7 mouse cellular contexts compared by ENCODE assay signal in the genomic region with DNA sequence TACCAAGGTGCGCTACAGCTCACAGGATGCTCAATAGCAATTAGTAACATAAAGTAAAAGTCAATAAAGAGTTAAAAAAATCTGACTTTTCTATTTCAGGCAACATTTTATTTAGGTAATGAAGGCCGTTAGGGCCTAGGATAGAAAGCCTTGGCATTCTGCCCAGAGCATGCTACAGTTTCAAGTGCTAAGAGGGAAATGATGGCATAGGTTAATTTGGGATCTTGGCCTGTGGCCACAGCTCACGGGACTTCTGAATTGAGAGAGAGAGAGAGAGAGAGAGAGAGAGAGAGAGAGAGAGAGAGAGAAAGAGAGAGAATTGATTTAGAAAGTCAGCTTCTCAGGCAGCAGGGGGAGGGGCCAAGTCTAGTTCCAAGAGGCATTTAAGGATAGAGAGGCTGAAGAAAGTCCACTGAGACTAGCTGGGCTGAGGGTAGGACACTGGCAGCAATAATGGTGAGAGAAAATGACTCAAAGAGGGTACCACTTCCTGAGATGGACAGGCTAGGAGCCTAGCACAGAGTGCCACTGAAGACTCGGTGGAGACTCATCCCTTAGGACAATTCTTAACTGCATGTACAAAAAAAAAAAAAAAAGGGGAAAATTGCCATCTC. TPM values are rescaled to one million over a fixed set of nuclear protein-coding genes. Genes with fewer than 3 reads are reported as not detected.
A peak's percentile ranks its signal among the peaks of the same experiment; 100 is the strongest.
DNase-seq lines count a peak whose midpoint lies in the region; ATAC-seq and TF ChIP-seq lines count a peak whose summit lies in the region.

No protein-coding gene starts in this region.

- H3K4me2 ChIP-seq in midbrain, postnatal 0 days (ENCODE audit: low read depth, low read length, poor library complexity, severe bottlenecking) = no peak overlapping the region
- H3K4me2 ChIP-seq in midbrain, embryonic 15.5 days = no peak overlapping the region
- no peak overlapping the region for H3K4me2 ChIP-seq in embryonic facial prominence, embryonic 12.5 days (replicated peaks)
- H3K4me2 ChIP-seq in heart, embryonic 14.5 days (ENCODE audit: low read length) = peak overlapping the region; percentile 24; the same call in 1 of the 2 replicates

- H3K4me3 ChIP-seq in midbrain, postnatal 0 days (ENCODE audit: low read depth, low read length) = no peak overlapping the region
- no peak overlapping the region for H3K4me3 ChIP-seq in midbrain, embryonic 15.5 days
- H3K4me3 ChIP-seq in embryonic facial prominence, embryonic 12.5 days = no peak overlapping the region
- H3K4me3 ChIP-seq in heart, embryonic 14.5 days (ENCODE audit: control insufficient read depth in 1 of 2, insufficient read depth in 1 of 2, low read depth in 1 of 2, low read length in 2 of 2) = no peak overlapping the region

- 47% methylated on average over 4 of the region's 4 CpGs for WGBS in midbrain, postnatal 0 days
- WGBS in midbrain, embryonic 15.5 days = 42% methylated on average over 4 of the region's 4 CpGs
- 41% methylated on average over 4 of the region's 4 CpGs for WGBS in embryonic facial prominence, embryonic 12.5 days
- WGBS in heart, embryonic 14.5 days = 17% methylated on average over 4 of the region's 4 CpGs

- H3K27ac ChIP-seq in midbrain, postnatal 0 days (ENCODE audit: low read depth, low read length) = no peak overlapping the region
- H3K27ac ChIP-seq in midbrain, embryonic 15.5 days = no peak overlapping the region
- H3K27ac ChIP-seq in embryonic facial prominence, embryonic 12.5 days = no peak overlapping the region
- peak overlapping the region; percentile 90 to 92 for H3K27ac ChIP-seq in heart, embryonic 14.5 days (replicated peaks in 1 of 2; ENCODE audit: control insufficient read depth in 1 of 2, insufficient read depth in 1 of 2, low read depth in 2 of 2, low read length in 2 of 2)

- DNase-seq in midbrain, postnatal 0 days (ENCODE audit: low spot score) = peak; percentile 74
- peak; percentile 90 for DNase-seq in kidney, postnatal 14 days
- peak; percentile 89 for DNase-seq in skeletal muscle tissue, adult 2 months (ENCODE audit: low read depth, low spot score)

- no peak overlapping the region for H3K9ac ChIP-seq in midbrain, postnatal 0 days (replicated peaks; ENCODE audit: low read length, poor library complexity, severe bottlenecking)
- no peak overlapping the region for H3K9ac ChIP-seq in midbrain, embryonic 15.5 days
- no peak overlapping the region for H3K9ac ChIP-seq in embryonic facial prominence, embryonic 12.5 days
- peak overlapping the region; percentile 38 for H3K9ac ChIP-seq in heart, embryonic 14.5 days (ENCODE audit: low read length)

- no peaks in the 10 kb centered on the region; the same call in 1 of the 2 replicates for H3K4me1 ChIP-seq in midbrain, postnatal 0 days (ENCODE audit: insufficient read depth, low read length)
- H3K4me1 ChIP-seq in midbrain, embryonic 15.5 days = peaks cover 13% of the 10 kb centered on the region
- H3K4me1 ChIP-seq in embryonic facial prominence, embryonic 12.5 days = peaks cover 12% of the 10 kb centered on the region
- peaks cover 21 to 24% of the 10 kb centered on the region in 2 experiments for H3K4me1 ChIP-seq in heart, embryonic 14.5 days (ENCODE audit: control insufficient read depth in 2 of 2, insufficient read depth in 2 of 2, low read length in 2 of 2)

- no peak for TF ChIP-seq CTCF in midbrain, postnatal 0 days (IDR thresholded peaks at IDR 0.05)

- ATAC-seq in midbrain, postnatal 0 days (ENCODE audit: low FRiP score) = no peak
- ATAC-seq in midbrain, embryonic 15.5 days (replicated peaks) = no peak
- peak; percentile 64; the same call in 1 of the 2 replicates for ATAC-seq in embryonic facial prominence, embryonic 12.5 days (ENCODE audit: insufficient number of reproducible peaks, insufficient read depth, low FRiP score, low TSS enrichment)
- ATAC-seq in heart, embryonic 14.5 days (ENCODE audit: insufficient number of reproducible peaks, insufficient read depth, low FRiP score, low read depth) = peak; percentile 87
- ATAC-seq in monocyte, adult 5-6 weeks (replicated peaks; ENCODE audit: insufficient number of reproducible peaks, low FRiP score, low TSS enrichment, poor library complexity, severe bottlenecking) = no peak

- no peaks in the 10 kb centered on the region for H3K36me3 ChIP-seq in midbrain, postnatal 0 days (ENCODE audit: insufficient read depth, low read length)
- H3K36me3 ChIP-seq in midbrain, embryonic 15.5 days (replicated peaks) = no peaks in the 10 kb centered on the region
- no peaks in the 10 kb centered on the region for H3K36me3 ChIP-seq in embryonic facial prominence, embryonic 12.5 days
- H3K36me3 ChIP-seq in heart, embryonic 14.5 days (ENCODE audit: control insufficient read depth, insufficient read depth, low read length) = no peaks in the 10 kb centered on the region

- H3K27me3 ChIP-seq in midbrain, postnatal 0 days (ENCODE audit: insufficient read depth, low read length) = no peaks in the 10 kb centered on the region
- H3K27me3 ChIP-seq in midbrain, embryonic 15.5 days (replicated peaks) = no peaks in the 10 kb centered on the region
- no peaks in the 10 kb centered on the region for H3K27me3 ChIP-seq in embryonic facial prominence, embryonic 12.5 days
- no peaks in the 10 kb centered on the region for H3K27me3 ChIP-seq in heart, embryonic 14.5 days (ENCODE audit: control insufficient read depth, insufficient read depth, low read length)

- no peaks in the 10 kb centered on the region for H3K9me3 ChIP-seq in midbrain, postnatal 0 days (ENCODE audit: low read length)
- H3K9me3 ChIP-seq in midbrain, embryonic 15.5 days = no peaks in the 10 kb centered on the region
- no peaks in the 10 kb centered on the region for H3K9me3 ChIP-seq in embryonic facial prominence, embryonic 12.5 days
- no peaks in the 10 kb centered on the region for H3K9me3 ChIP-seq in heart, embryonic 14.5 days (ENCODE audit: control insufficient read depth, low read length)

RNA-seq across cellular contexts. Expression of gene Klf14, which starts 52.6 kb away (rescaled TPM):
- 0.71 and 0.90 TPM in 2 replicates for total RNA-seq in midbrain, postnatal 0 days (2014; rRNA removed)
- 0.36 and 0.67 TPM in 2 replicates for polyA plus RNA-seq in midbrain, postnatal 0 days (2015; fragmentation: Nextera tagmentation; extraction: Ambion mirVana)
- polyA plus RNA-seq in midbrain, embryonic 15.5 days (2015; fragmentation: Nextera tagmentation; extraction: Ambion mirVana) = 0.09 and 0.12 TPM in 2 replicates
- 4.6 and 4.8 TPM in 2 replicates for polyA plus RNA-seq in embryonic facial prominence, embryonic 12.5 days (2016; fragmentation: Nextera tagmentation; extraction: Ambion mirVana)
- 1.9 and 3.0 TPM in 2 replicates for polyA plus RNA-seq in heart, embryonic 14.5 days (2014; fragmentation: Nextera tagmentation; extraction: Ambion mirVana)
- total RNA-seq in monocyte, adult 5-6 weeks (2017) = 0.10 TPM in 1 of 3 replicates, not detected in the others

Comparison
In these comparisons a context has a peak if more than half of its experiments do, and no peak if none do; other contexts are left out.
1. ATAC-seq: peak in embryonic facial prominence, embryonic 12.5 days (single experiment) and heart, embryonic 14.5 days (single experiment); none in midbrain, postnatal 0 days (single experiment), midbrain, embryonic 15.5 days (single experiment) and monocyte, adult 5-6 weeks (single experiment).
2. H3K27ac ChIP-seq: peak in heart, embryonic 14.5 days (2 of 2); none in midbrain, postnatal 0 days (single experiment), midbrain, embryonic 15.5 days (single experiment) and embryonic facial prominence, embryonic 12.5 days (single experiment).
3. Peak in every context shown above with its lines, with median percentiles within 50 percentile points of each other: DNase-seq.